Mouse (Mus musculus): ENCODE measurements around the gene Tmem274. TPM values are rescaled to one million over a fixed set of nuclear protein-coding genes. Genes with fewer than 3 reads are reported as not detected.

The Tmem274 gene
- total and polyA plus RNA-seq, 2 experiments from 2014 or later = not detected

- H3K27me3 ChIP-seq (ENCODE audit: insufficient read depth, low read length) = no peaks in the 10 kb centered on the region
- H3K9me3 ChIP-seq (ENCODE audit: low read length) = no peaks in the 10 kb centered on the region
- H3K36me3 ChIP-seq (ENCODE audit: insufficient read depth, low read length) = no peaks in the 10 kb centered on the region
- H3K4me3 ChIP-seq (ENCODE audit: low read length) = peak overlapping the region; percentile 91
- 2% methylated on average over 40 of the region's 52 CpGs for WGBS
- no peak for TF ChIP-seq CTCF (IDR thresholded peaks at IDR 0.05; ENCODE audit: low read depth)
- no peak for DNase-seq (ENCODE audit: low spot score)
- 0 out of 2 replicates have a peak, but pooled peaks cover 9% of the 10 kb centered on the region for H3K4me1 ChIP-seq (ENCODE audit: insufficient read depth, low read length)
- H3K9ac ChIP-seq (replicated peaks; ENCODE audit: low read length) = peak overlapping the region; percentile 92
- H3K27ac ChIP-seq = peak overlapping the region; percentile 77
- H3K4me2 ChIP-seq (ENCODE audit: low read depth, low read length) = peak overlapping the region; percentile 97
- ATAC-seq = no peak; the same call in 1 of the 2 replicates
Observed at GRCm38 (mm10) chr4:149518351-149519220, 41.4 kb downstream of the Tmem274 start.

GRCm38 (mm10) chr4:149521258-149521657 is 44.1 kb downstream of the Tmem274 start:
- no peak for TF ChIP-seq CTCF (IDR thresholded peaks at IDR 0.05; ENCODE audit: low read depth)
- H3K4me2 ChIP-seq (ENCODE audit: low read depth, low read length) = no peak overlapping the region
- no peak overlapping the region for H3K4me3 ChIP-seq (ENCODE audit: low read length)
- no peaks in the 10 kb centered on the region for H3K27me3 ChIP-seq (ENCODE audit: insufficient read depth, low read length)
- H3K27ac ChIP-seq = no peak overlapping the region
- DNase-seq (ENCODE audit: low spot score) (no peak), ATAC-seq (no peak)
- no peaks in the 10 kb centered on the region for H3K36me3 ChIP-seq (ENCODE audit: insufficient read depth, low read length)
- H3K9ac ChIP-seq (replicated peaks; ENCODE audit: low read length) = no peak overlapping the region
- H3K4me1 ChIP-seq (ENCODE audit: insufficient read depth, low read length) = 0 out of 2 replicates have a peak, but pooled peaks cover 14% of the 10 kb centered on the region
- no peaks in the 10 kb centered on the region for H3K9me3 ChIP-seq (ENCODE audit: low read length)
- WGBS = 58% methylated on average over 10 of the region's 10 CpGs

- H3K27me3 ChIP-seq (ENCODE audit: insufficient read depth, low read length) = no peaks in the 10 kb centered on the region
- H3K9ac ChIP-seq (replicated peaks; ENCODE audit: low read length) = no peak overlapping the region
- H3K4me1 ChIP-seq (ENCODE audit: insufficient read depth, low read length) = 0 out of 2 replicates have a peak, but pooled peaks cover 14% of the 10 kb centered on the region
- no peak overlapping the region for H3K4me2 ChIP-seq (ENCODE audit: low read depth, low read length)
- ATAC-seq (no peak), DNase-seq (ENCODE audit: low spot score) (no peak)
- no peaks in the 10 kb centered on the region for H3K36me3 ChIP-seq (ENCODE audit: insufficient read depth, low read length)
- no peak overlapping the region for H3K27ac ChIP-seq
- H3K9me3 ChIP-seq (ENCODE audit: low read length) = no peaks in the 10 kb centered on the region
- WGBS = 64% methylated on average over 6 of the region's 6 CpGs
- no peak for TF ChIP-seq CTCF (IDR thresholded peaks at IDR 0.05; ENCODE audit: low read depth)
- H3K4me3 ChIP-seq (ENCODE audit: low read length) = no peak overlapping the region
Observed at GRCm38 (mm10) chr4:149523961-149524360, 46.8 kb downstream of the Tmem274 start.

GRCm38 (mm10) chr4:149525170-149525569 is 48.0 kb downstream of the Tmem274 start:
- DNase-seq (ENCODE audit: low spot score) (no peak), ATAC-seq (no peak)
- Histone ChIP-seq H3K27ac (no peak overlapping the region), H3K4me3 (ENCODE audit: low read length) (no peak overlapping the region), H3K4me1 (ENCODE audit: insufficient read depth, low read length) (0 out of 2 replicates have a peak, but pooled peaks cover 12% of the 10 kb centered on the region), H3K27me3 (ENCODE audit: insufficient read depth, low read length) (no peaks in the 10 kb centered on the region), H3K9ac (replicated peaks; ENCODE audit: low read length) (no peak overlapping the region), H3K36me3 (ENCODE audit: insufficient read depth, low read length) (no peaks in the 10 kb centered on the region), H3K4me2 (ENCODE audit: low read depth, low read length) (no peak overlapping the region), H3K9me3 (ENCODE audit: low read length) (no peaks in the 10 kb centered on the region)
- no peak for TF ChIP-seq CTCF (IDR thresholded peaks at IDR 0.05; ENCODE audit: low read depth)
- 85% methylated on average over 4 of the region's 4 CpGs for WGBS

- Histone ChIP-seq H3K4me3 (ENCODE audit: low read length) (no peak overlapping the region), H3K27ac (no peak overlapping the region; the same call in 1 of the 2 replicates), H3K9me3 (ENCODE audit: low read length) (no peaks in the 10 kb centered on the region), H3K4me1 (ENCODE audit: insufficient read depth, low read length) (0 out of 2 replicates have a peak, but pooled peaks cover 8% of the 10 kb centered on the region), H3K9ac (replicated peaks; ENCODE audit: low read length) (no peak overlapping the region), H3K4me2 (ENCODE audit: low read depth, low read length) (no peak overlapping the region), H3K27me3 (ENCODE audit: insufficient read depth, low read length) (no peaks in the 10 kb centered on the region), H3K36me3 (ENCODE audit: insufficient read depth, low read length) (no peaks in the 10 kb centered on the region)
- TF ChIP-seq CTCF (IDR thresholded peaks at IDR 0.05; ENCODE audit: low read depth) = no peak
- DNase-seq (ENCODE audit: low spot score) = no peak
- 76% methylated on average over 6 of the region's 6 CpGs for WGBS
- ATAC-seq = no peak
Observed at GRCm38 (mm10) chr4:149525811-149526210, 48.6 kb downstream of the Tmem274 start.

GRCm38 (mm10) chr4:149526330-149526729 is 49.2 kb downstream of the Tmem274 start:
- peak; percentile 47; the same call in 1 of the 2 replicates for ATAC-seq
- no peak for DNase-seq (ENCODE audit: low spot score)
- H3K4me3 ChIP-seq (ENCODE audit: low read length) = no peak overlapping the region
- H3K4me1 ChIP-seq (ENCODE audit: insufficient read depth, low read length) = 0 out of 2 replicates have a peak, but pooled peaks cover 8% of the 10 kb centered on the region
- H3K36me3 ChIP-seq (ENCODE audit: insufficient read depth, low read length) = no peaks in the 10 kb centered on the region
- 39% methylated on average over 7 of the region's 7 CpGs for WGBS
- H3K27me3 ChIP-seq (ENCODE audit: insufficient read depth, low read length) = no peaks in the 10 kb centered on the region
- H3K4me2 ChIP-seq (ENCODE audit: low read depth, low read length) = no peak overlapping the region
- TF ChIP-seq CTCF (IDR thresholded peaks at IDR 0.05; ENCODE audit: low read depth) = no peak
- no peak overlapping the region; the same call in 1 of the 2 replicates for H3K27ac ChIP-seq
- H3K9ac ChIP-seq (replicated peaks; ENCODE audit: low read length) = no peak overlapping the region
- H3K9me3 ChIP-seq (ENCODE audit: low read length) = no peaks in the 10 kb centered on the region
